Mouse (Mus musculus) layer of hippocampus, adult 9-11 months (tissue): ENCODE data around the gene Slc22a3.

Experiments used
- DNase-seq: peaks from one replicate; pipeline ENCODE4 v3.0.0; 2022

The Slc22a3 gene

GRCm38 (mm10) chr17:12466501-12467000 is 41.0 kb downstream of the Slc22a3 start:
- DNase-seq, result no peak

- DNase-seq, result no peak
Observed at GRCm38 (mm10) chr17:12461168-12461567, 46.3 kb downstream of the Slc22a3 start.

DNA sequence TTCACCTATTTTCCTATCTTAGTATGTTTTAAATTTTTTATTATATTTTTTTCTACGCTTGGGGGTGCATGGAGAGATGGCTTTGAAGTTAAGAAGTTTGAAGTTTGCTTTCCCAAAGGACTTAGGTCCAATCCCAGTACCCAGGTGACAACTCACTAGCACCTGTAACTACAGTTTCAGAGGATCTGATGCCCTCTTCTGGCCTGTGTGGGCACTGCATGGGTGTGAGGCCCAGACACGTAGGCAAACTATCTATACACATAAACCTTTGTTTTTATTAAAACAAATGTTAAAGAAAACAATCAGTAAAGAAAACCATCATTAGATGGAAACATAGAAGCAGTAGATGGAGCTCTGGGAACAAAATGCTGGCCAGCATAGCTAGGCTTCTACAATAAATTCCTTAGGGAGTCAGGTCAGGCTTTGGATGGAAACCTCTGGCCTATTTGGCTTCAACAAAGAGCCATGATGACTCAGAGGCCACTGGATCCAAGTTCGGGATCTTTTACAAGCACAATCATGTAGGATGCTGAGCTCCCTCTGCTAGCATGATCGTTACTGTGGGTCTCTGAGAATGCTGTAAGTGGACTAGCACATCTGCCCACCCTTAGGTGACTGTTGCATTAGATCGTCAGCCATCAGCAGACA is 52.2 kb downstream of the Slc22a3 start:
- no peak for DNase-seq

DNA sequence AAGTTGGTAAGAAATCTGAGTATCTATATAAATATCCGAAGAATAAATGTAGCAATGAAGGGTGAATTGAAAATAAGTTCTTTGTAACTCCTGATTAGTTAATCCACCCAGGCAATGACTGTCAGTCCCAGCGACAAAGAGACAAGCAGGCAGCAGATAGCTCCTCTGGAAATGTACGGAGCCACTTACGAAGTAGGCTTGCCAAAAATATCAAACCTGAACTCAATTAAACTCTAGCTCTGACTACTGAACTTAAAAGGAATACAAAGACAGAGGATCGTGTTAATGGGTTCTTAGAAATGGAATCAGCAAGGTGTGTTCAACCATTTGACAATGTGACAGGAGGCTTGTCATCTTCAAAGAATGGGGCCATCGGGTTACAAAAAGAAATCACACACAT is 53.8 kb downstream of the Slc22a3 start:
- no peak for DNase-seq

GRCm38 (mm10) chr17:12452862-12453531 is 54.5 kb downstream of the Slc22a3 start:
- no peak for DNase-seq

DNA sequence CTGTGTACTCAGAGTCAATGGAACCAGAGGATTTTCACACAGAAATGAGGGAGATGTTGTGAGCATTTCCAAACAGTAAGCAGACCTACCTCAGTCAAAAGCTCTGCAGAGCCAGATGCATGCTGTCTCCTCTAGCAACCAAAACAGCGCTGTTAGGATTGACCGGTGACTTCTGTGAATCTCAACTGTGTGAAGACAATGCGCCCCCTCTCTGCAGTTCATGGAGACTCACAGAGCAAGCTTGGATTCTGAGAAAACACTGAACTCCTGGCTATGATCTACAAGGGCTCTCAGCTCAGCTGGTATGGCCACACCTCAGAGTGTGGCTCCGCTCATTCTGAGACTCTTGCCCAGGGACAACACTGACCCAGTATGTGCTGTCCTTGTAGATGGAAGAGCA is 56.3 kb downstream of the Slc22a3 start:
- no peak for DNase-seq

- DNase-seq, result no peak
Observed at GRCm38 (mm10) chr17:12444561-12444960, 62.9 kb downstream of the Slc22a3 start.

GRCm38 (mm10) chr17:12437771-12438170 is 69.7 kb downstream of the Slc22a3 start:
- no peak for DNase-seq

- DNase-seq, result peak; percentile 34
Observed at GRCm38 (mm10) chr17:12431707-12432106, 75.8 kb downstream of the Slc22a3 start.

DNA sequence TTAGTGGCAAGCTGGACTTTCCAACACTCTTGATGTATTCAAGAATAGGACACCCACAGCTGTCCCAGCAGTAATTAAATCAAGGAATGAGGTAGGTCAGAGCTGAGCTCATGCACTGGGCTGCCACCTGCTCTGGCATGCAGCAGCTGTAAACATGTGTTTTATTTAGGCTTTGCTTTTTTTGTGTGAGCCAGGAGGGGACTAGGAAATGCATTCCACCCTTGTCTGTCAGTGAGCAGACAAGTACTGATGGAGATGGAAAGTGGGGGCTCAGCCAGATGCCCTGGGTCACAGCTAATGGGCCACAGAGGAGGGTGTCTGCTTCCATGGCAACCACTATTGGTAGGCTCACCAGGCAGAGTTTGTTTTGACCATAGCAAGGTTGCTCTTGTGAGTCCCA is 79.1 kb downstream of the Slc22a3 start:
- no peak for DNase-seq

GRCm38 (mm10) chr17:12427156-12427555 is 80.3 kb downstream of the Slc22a3 start:
- no peak for DNase-seq

DNA sequence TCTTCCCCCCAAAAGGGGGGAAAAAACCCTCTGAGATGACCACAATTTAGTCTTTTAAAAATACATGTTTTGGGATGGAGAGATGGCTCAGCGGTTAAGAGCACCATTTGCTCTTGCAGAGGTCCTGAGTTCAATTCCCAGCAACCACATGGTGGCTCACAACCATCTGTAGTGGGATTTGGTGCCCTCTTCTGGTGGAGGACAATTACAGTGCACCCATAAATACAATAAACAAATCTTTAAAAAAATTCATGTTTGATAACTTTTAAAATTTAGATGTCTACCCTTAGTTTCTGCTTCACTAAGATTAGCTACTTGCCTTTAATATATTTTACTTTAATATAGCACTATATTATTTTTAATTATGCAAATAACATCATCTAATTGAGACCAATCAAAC is 85.4 kb downstream of the Slc22a3 start:
- no peak for DNase-seq

DNA sequence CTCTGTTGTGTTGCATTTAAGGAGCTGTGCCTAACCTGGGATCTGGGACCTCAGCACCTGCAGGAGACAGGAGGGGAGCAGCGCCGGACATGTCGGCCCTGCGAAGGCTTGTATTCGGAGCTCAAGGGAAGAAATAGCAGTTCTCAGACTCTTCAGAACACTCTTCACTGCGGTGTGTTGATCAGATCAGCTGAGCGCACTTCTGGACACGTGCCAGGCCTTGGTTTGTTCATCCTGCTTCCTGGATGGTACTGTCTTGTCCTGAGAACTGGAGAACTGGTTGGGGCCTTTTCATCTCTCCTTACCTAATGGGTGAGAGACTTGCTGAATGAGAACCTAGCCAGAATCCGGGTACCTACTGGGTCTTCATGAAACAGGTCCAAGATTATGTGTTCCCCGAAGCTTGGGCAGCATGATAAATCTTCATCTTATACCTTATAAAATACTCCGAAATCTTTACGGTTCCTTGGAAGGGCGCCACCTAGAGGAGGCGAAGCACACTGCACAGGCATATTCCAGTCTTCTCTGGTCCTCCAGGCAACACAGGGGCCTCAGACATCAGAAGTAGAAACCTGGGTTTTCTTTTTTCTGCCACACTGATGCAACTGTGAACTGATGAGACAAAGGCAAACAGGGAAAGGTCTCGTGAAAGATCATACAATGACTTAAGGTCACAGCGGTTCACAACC is 86.5 kb downstream of the Slc22a3 start:
- DNase-seq, result no peak

GRCm38 (mm10) chr17:12419491-12420079 is 87.9 kb downstream of the Slc22a3 start:
- no peak for DNase-seq

DNA sequence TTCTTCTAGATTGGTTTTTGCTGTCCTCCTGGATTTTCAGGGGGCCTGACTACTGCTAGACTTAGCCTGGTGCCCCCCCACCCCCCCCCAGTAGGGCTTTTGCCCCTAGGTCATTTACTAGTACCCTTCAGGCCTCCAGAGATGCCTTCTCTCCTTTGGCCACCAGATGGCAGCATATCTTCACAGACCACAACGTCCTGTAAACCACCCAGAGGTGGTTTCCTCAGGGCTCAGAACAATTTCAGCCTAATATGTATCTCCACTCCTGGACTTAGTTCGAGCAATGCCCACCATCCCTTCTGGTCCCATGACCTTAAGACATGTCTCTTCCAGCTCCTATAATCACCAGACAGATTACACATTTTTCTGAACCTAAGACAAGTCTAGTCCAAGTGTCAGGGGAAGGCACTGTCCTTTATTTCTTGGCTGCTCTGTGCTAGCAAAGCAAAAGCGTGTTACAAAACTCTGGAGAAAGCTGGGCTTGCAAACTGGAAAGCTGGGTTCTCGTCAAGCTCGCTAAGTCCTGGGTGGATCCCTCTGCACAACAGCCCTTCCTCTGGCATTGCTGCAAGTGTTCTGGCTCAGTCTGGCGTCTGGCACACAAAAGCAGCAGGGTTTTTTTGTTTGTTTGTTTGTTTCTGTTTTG is 91.1 kb downstream of the Slc22a3 start:
- peak; percentile 41 for DNase-seq

GRCm38 (mm10) chr17:12415741-12416140 is 91.8 kb downstream of the Slc22a3 start:
- DNase-seq, result no peak

DNA sequence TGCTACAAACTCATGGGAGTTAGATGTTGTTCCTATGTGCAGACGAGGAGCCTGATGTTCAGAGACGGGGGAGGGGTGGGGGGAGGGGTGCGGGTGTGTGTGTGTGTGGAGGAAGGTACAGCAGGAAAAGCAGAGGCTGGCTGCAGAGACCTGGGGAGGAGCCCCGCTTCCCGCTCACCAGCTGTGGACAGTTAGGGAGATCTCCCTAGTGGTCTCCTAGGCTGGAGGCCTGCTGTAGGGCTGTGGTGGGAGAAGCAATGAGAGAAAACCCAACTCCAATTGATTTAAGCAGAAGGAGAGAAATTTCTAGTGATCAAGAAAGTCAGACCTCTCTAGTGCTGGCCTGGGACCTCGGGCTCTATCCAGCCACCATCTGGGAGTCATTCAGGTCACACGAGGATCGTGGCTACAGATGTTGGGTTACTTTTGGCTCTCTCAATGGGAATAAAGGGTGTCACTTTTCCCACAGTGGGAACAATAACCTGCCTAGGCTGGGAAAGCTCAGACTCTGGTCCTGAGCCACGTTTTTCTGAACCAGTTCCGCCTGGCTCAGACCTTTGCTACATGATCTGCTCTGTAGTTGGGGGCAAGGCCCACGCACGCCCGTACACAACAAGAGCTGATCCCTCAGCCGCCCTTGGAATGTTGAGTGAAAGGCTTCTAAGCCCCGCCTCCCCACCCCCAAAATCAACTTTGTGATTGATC is 92.3 kb downstream of the Slc22a3 start:
- no peak for DNase-seq

GRCm38 (mm10) chr17:12412891-12413237 is 94.6 kb downstream of the Slc22a3 start:
- no peak for DNase-seq

- DNase-seq, result no peak
Observed at GRCm38 (mm10) chr17:12412181-12412890, 95.2 kb downstream of the Slc22a3 start.

GRCm38 (mm10) chr17:12409346-12409944 is 98.1 kb downstream of the Slc22a3 start:
- DNase-seq, result no peak

GRCm38 (mm10) chr17:12403420-12403819 is 104.1 kb downstream of the Slc22a3 start:
- no peak for DNase-seq
